In genomic region chr8:126932656-126933055, GRCm38 (mm10) we compare ENCODE assay signal across 19 mouse cellular contexts. TPM values are rescaled to one million over a fixed set of nuclear protein-coding genes. Genes with fewer than 3 reads are reported as not detected.
DNase-seq lines count a peak whose midpoint lies in the region; TF ChIP-seq lines count a peak whose summit lies in the region.
"Had no signal": no experiment of that assay in that cellular context is flagged by ENCODE, and none has a peak within 500 bp of the region (broad histone marks: within the 10 kb centered on the region; RNA-seq: fewer than 3 reads in every experiment).

No protein-coding gene starts in this region.

- peaks cover 16% of the 10 kb centered on the region for H3K4me1 ChIP-seq in kidney, adult 2 months (ENCODE audit: control insufficient read depth, insufficient read depth, low read length)
- H3K4me1 ChIP-seq in MEL (ENCODE audit: control insufficient read depth in 1 of 2, insufficient read depth in 2 of 2, low read length in 2 of 2): no peaks in the 10 kb centered on the region; a peak in 1 of 4 replicates
- peaks cover 18% of the 10 kb centered on the region for H3K4me1 ChIP-seq in embryonic fibroblast, embryonic 13.5 days (ENCODE audit: control insufficient read depth, insufficient read depth, low read length)

- peaks cover 3% of the 10 kb centered on the region; the same call in 1 of the 2 replicates for H3K79me2 ChIP-seq in MEL (ENCODE audit: control insufficient read depth, insufficient read depth, low read length, poor library complexity)

- no peak for TF ChIP-seq RAD21 in MEL (IDR thresholded peaks at IDR 0.05; ENCODE audit: low read depth, low read length)

- DNase-seq in kidney, adult 2 months: no peak
- DNase-seq in kidney, adult 8-10 months: no peak
- no peak for DNase-seq in MEL (ENCODE audit: low read depth, low spot score)
- no peak for DNase-seq in ovary, postnatal 14 days (ENCODE audit: low spot score)
- no peak for DNase-seq in retina, postnatal 1 day
- DNase-seq in Muller cell, postnatal 12 days (ENCODE audit: inconsistent ontology term): no peak
- DNase-seq: adrenal gland, adult 8-10 months; cerebellum, adult 11-12 months; cerebellum, postnatal 14 days; embryo, embryonic 11 days; heart, postnatal 10 days; kidney, adult 9 months; kidney, postnatal 25 days; lung, postnatal 10 days; right cerebral cortex, postnatal 4 days; thymus, adult 2 months had no signal

- no peak for TF ChIP-seq EP300 in MEL (IDR thresholded peaks at IDR 0.05; ENCODE audit: low read depth in 1 of 2, low read length in 2 of 2)

- no peak for TF ChIP-seq POLR2A in kidney, adult 2 months (IDR thresholded peaks at IDR 0.05; ENCODE audit: low read depth, low read length)
- TF ChIP-seq POLR2A in MEL (IDR thresholded peaks at IDR 0.05; ENCODE audit: control insufficient read depth in 1 of 2, insufficient read depth in 1 of 2, low read depth in 1 of 2, low read length in 2 of 2, poor library complexity in 1 of 2): no peak
- no peak for TF ChIP-seq POLR2A in embryonic fibroblast, embryonic 13.5 days (IDR thresholded peaks at IDR 0.05; ENCODE audit: low read depth, low read length)

- no peak for TF ChIP-seq CTCF in kidney, adult 2 months (conservative IDR thresholded peaks at IDR 0.05; ENCODE audit: insufficient read depth, insufficient read length, low read depth, low read length)
- TF ChIP-seq CTCF in MEL (IDR thresholded peaks at IDR 0.05 in 2 of 3, conservative IDR thresholded peaks at IDR 0.05 in 1 of 3; ENCODE audit: control insufficient read depth in 1 of 3, insufficient read depth in 1 of 3, low read depth in 2 of 3, low read length in 3 of 3, poor library complexity in 1 of 3, severe bottlenecking in 1 of 3): no peak
- TF ChIP-seq CTCF in embryonic fibroblast, embryonic 13.5 days (IDR thresholded peaks at IDR 0.05; ENCODE audit: borderline replicate concordance, insufficient read depth, low read length): no peak

- peak overlapping the region; percentile 41; the same call in 1 of the 2 replicates for H3K27ac ChIP-seq in kidney, adult 2 months (ENCODE audit: insufficient read depth, low read depth, low read length)
- H3K27ac ChIP-seq in MEL (ENCODE audit: control insufficient read depth, low read depth, low read length): peak overlapping the region; percentile 17; the same call in 1 of the 2 replicates
- H3K27ac ChIP-seq in embryonic fibroblast, embryonic 13.5 days (ENCODE audit: insufficient read depth, low read length): peak overlapping the region; percentile 33
- H3K27ac ChIP-seq: left cerebral cortex, adult 2 months; midbrain, embryonic 15.5 days had no signal

- WGBS in kidney, adult 2 months: 65% methylated on average over 1 of the region's 1 CpGs

- H3K27me3 ChIP-seq in kidney, adult 2 months (replicated peaks; ENCODE audit: control insufficient read depth, insufficient read depth, low read length): no peaks in the 10 kb centered on the region
- H3K27me3 ChIP-seq in MEL (ENCODE audit: control insufficient read depth in 1 of 2, insufficient read depth in 2 of 2, low read length in 2 of 2): no peaks in the 10 kb centered on the region
- H3K27me3 ChIP-seq: midbrain, embryonic 15.5 days had no signal

- no peak overlapping the region for H3K9ac ChIP-seq in MEL (ENCODE audit: control insufficient read depth, low read depth, low read length, poor library complexity, severe bottlenecking)
- H3K9ac ChIP-seq: midbrain, embryonic 15.5 days had no signal

- no peaks in the 10 kb centered on the region for H3K9me3 ChIP-seq in MEL (replicated peaks; ENCODE audit: insufficient read depth, low read length)
- H3K9me3 ChIP-seq: midbrain, embryonic 15.5 days had no signal

- peaks cover 10% of the 10 kb centered on the region; the same call in 1 of the 2 replicates for H3K36me3 ChIP-seq in kidney, adult 2 months (ENCODE audit: control insufficient read depth, insufficient read depth, low read length)
- H3K36me3 ChIP-seq in MEL (ENCODE audit: control insufficient read depth in 1 of 2, insufficient read depth in 2 of 2, low read length in 2 of 2): peaks cover 18 to 20% of the 10 kb centered on the region in 2 experiments

- H3K4me3 ChIP-seq in kidney, adult 2 months (ENCODE audit: insufficient read depth, low read depth, low read length): no peak overlapping the region
- no peak overlapping the region for H3K4me3 ChIP-seq in MEL (ENCODE audit: control insufficient read depth in 1 of 2, insufficient read depth in 1 of 2, low read depth in 2 of 2, low read length in 2 of 2)
- H3K4me3 ChIP-seq in embryonic fibroblast, embryonic 13.5 days (ENCODE audit: insufficient read depth, low read length): no peak overlapping the region
- H3K4me3 ChIP-seq: left cerebral cortex, adult 2 months; midbrain, embryonic 15.5 days had no signal

TF ChIP-seq in MEL, 35 proteins besides CTCF, POLR2A, EP300 and RAD21:
- TF ChIP-seq CHD1 (IDR thresholded peaks at IDR 0.05; ENCODE audit: low read depth, low read length) (no peak), KAT2A (conservative IDR thresholded peaks at IDR 0.05; ENCODE audit: low read depth, low read length) (no peak), MAFK (IDR thresholded peaks at IDR 0.05; ENCODE audit: borderline replicate concordance, low read depth, low read length) (no peak), ZKSCAN1 (IDR thresholded peaks at IDR 0.05; ENCODE audit: low read depth, low read length) (no peak)
TF ChIP-seq in MEL: peak in this region for 0.

RNA-seq across cellular contexts. Expression of gene Tomm20, which starts 13.0 kb away (rescaled TPM):
- polyA plus RNA-seq in kidney, adult 2 months (2012; rRNA removed): 541 and 684 TPM in 2 replicates
- 618 and 676 TPM in 2 replicates for total RNA-seq in MEL (2012; rRNA removed)
- polyA plus RNA-seq in MEL (2012; ENCODE audit: insufficient read depth in 1 of 2, insufficient read length in 2 of 2, low read depth in 1 of 2, low replicate concordance in 2 of 2, missing spikeins in 1 of 2): 100 to 1,000 TPM in 1 of 2 experiments, not detected in 1; 886 TPM
- 193 and 252 TPM in 2 replicates for polyA plus RNA-seq in embryonic fibroblast, embryonic 13.5 days (2011; ENCODE audit: insufficient read length, low read depth, missing spikeins)

RNA-seq across cellular contexts. Expression of gene Rbm34, which starts 38.2 kb away (rescaled TPM):
- 5.5 and 5.7 TPM in 2 replicates for polyA plus RNA-seq in kidney, adult 2 months (2012; rRNA removed)
- 24.4 and 25.9 TPM in 2 replicates for total RNA-seq in MEL (2012; rRNA removed)
- polyA plus RNA-seq in MEL (2012; ENCODE audit: insufficient read depth in 1 of 2, insufficient read length in 2 of 2, low read depth in 1 of 2, low replicate concordance in 2 of 2, missing spikeins in 1 of 2): 10 to 100 TPM in 1 of 2 experiments, not detected in 1; 25.9 TPM
- polyA plus RNA-seq in embryonic fibroblast, embryonic 13.5 days (2011; ENCODE audit: insufficient read length, low read depth, missing spikeins): 20.9 and 21.3 TPM in 2 replicates
